ENCODE assay signal across 10 mouse cellular contexts in genomic region chr6:39527811-39528210, GRCm38 (mm10). TPM values are rescaled to one million over a fixed set of nuclear protein-coding genes. Genes with fewer than 3 reads are reported as not detected.
DNase-seq lines count a peak whose midpoint lies in the region; ATAC-seq and TF ChIP-seq lines count a peak whose summit lies in the region.
"Had no signal": no experiment of that assay in that cellular context is flagged by ENCODE, and none has a peak within 500 bp of the region (broad histone marks: within the 10 kb centered on the region; RNA-seq: fewer than 3 reads in every experiment).

No protein-coding gene starts in this region.

- peak; percentile 56 for DNase-seq in layer of hippocampus, adult 9-11 months
- DNase-seq in layer of hippocampus, postnatal 25 days (ENCODE audit: extremely low spot score in 1 of 2, low spot score in 1 of 2), result no peak
- peak; percentile 76 for DNase-seq in brain, embryonic 14.5 days (ENCODE audit: low read depth)
- peak; percentile 69 for DNase-seq in midbrain, postnatal 0 days (ENCODE audit: low spot score)
- no peak for DNase-seq in ovary, postnatal 14 days (ENCODE audit: low spot score)
- DNase-seq in right cerebral cortex, postnatal 36 days (ENCODE audit: low spot score in 2 of 2), result no peak
- DNase-seq in thymus, adult 18-20 months, result no peak

- no peak for TF ChIP-seq POLR2A in brain, embryonic 14.5 days (IDR thresholded peaks at IDR 0.05; ENCODE audit: borderline replicate concordance, extremely low read depth, insufficient read depth, insufficient read length, poor library complexity, severe bottlenecking)

- peak; percentile 65 for ATAC-seq in hindbrain, embryonic 12.5 days (ENCODE audit: low FRiP score)
- peak; percentile 49; the same call in 1 of the 2 replicates for ATAC-seq in midbrain, postnatal 0 days (ENCODE audit: low FRiP score)
- ATAC-seq: Patski had no signal

- H3K27ac ChIP-seq in hindbrain, embryonic 12.5 days, result peak overlapping the region; percentile 86
- H3K27ac ChIP-seq in midbrain, postnatal 0 days (ENCODE audit: low read depth, low read length), result peak overlapping the region; percentile 28; the same call in 1 of the 2 replicates

- H3K9me3 ChIP-seq in hindbrain, embryonic 12.5 days (replicated peaks), result no peaks in the 10 kb centered on the region
- no peaks in the 10 kb centered on the region for H3K9me3 ChIP-seq in midbrain, postnatal 0 days (ENCODE audit: low read length)

- H3K27me3 ChIP-seq in hindbrain, embryonic 12.5 days, result no peaks in the 10 kb centered on the region
- H3K27me3 ChIP-seq in midbrain, postnatal 0 days (ENCODE audit: insufficient read depth, low read length), result no peaks in the 10 kb centered on the region
- H3K27me3 ChIP-seq: Patski had no signal

- H3K4me3 ChIP-seq in hindbrain, embryonic 12.5 days, result no peak overlapping the region
- no peak overlapping the region for H3K4me3 ChIP-seq in midbrain, postnatal 0 days (ENCODE audit: low read depth, low read length)

- WGBS in hindbrain, embryonic 12.5 days, result 36% methylated on average over 4 of the region's 4 CpGs
- 31% methylated on average over 4 of the region's 4 CpGs for WGBS in midbrain, postnatal 0 days

- no peak overlapping the region for H3K4me2 ChIP-seq in hindbrain, embryonic 12.5 days (replicated peaks)
- H3K4me2 ChIP-seq in midbrain, postnatal 0 days (ENCODE audit: low read depth, low read length, poor library complexity, severe bottlenecking), result no peak overlapping the region

- peaks cover 26% of the 10 kb centered on the region for H3K4me1 ChIP-seq in hindbrain, embryonic 12.5 days
- H3K4me1 ChIP-seq in midbrain, postnatal 0 days (ENCODE audit: insufficient read depth, low read length), result no peaks in the 10 kb centered on the region

- no peak for TF ChIP-seq CTCF in brain, embryonic 14.5 days (IDR thresholded peaks at IDR 0.05; ENCODE audit: borderline replicate concordance, extremely low read depth, insufficient read depth, insufficient read length)
- TF ChIP-seq CTCF in midbrain, postnatal 0 days (IDR thresholded peaks at IDR 0.05), result no peak

- no peak overlapping the region for H3K9ac ChIP-seq in hindbrain, embryonic 12.5 days
- no peak overlapping the region for H3K9ac ChIP-seq in midbrain, postnatal 0 days (replicated peaks; ENCODE audit: low read length, poor library complexity, severe bottlenecking)

- H3K36me3 ChIP-seq in hindbrain, embryonic 12.5 days, result peaks cover 11% of the 10 kb centered on the region
- H3K36me3 ChIP-seq in midbrain, postnatal 0 days (ENCODE audit: insufficient read depth, low read length), result peaks cover 2% of the 10 kb centered on the region

RNA-seq across cellular contexts. Expression of gene Dennd2a, which starts 29.9 kb away (rescaled TPM):
- total RNA-seq in layer of hippocampus, postnatal 25 days (2021), result 10 to 100 TPM; 32.6 to 33.7 TPM
- polyA plus RNA-seq in brain, embryonic 14.5 days (2012; rRNA removed), result 37.7 and 44.3 TPM in 2 replicates
- 49.0 TPM in 2 replicates for polyA plus RNA-seq in hindbrain, embryonic 12.5 days (2016; fragmentation: Nextera tagmentation; extraction: Ambion mirVana)
- 15.9 and 22.4 TPM in 2 replicates for total RNA-seq in midbrain, postnatal 0 days (2014; rRNA removed)
- polyA plus RNA-seq in midbrain, postnatal 0 days (2015; fragmentation: Nextera tagmentation; extraction: Ambion mirVana), result 7.8 and 9.8 TPM in 2 replicates

RNA-seq across cellular contexts. Expression of gene Adck2, which starts 45.9 kb away (rescaled TPM):
- total RNA-seq in layer of hippocampus, postnatal 25 days (2021), result 10 to 100 TPM; 30.1 to 32.8 TPM
- 16.5 and 23.3 TPM in 2 replicates for polyA plus RNA-seq in brain, embryonic 14.5 days (2012; rRNA removed)
- polyA plus RNA-seq in hindbrain, embryonic 12.5 days (2016; fragmentation: Nextera tagmentation; extraction: Ambion mirVana), result 39.5 and 40.4 TPM in 2 replicates
- total RNA-seq in midbrain, postnatal 0 days (2014; rRNA removed), result 16.9 and 31.0 TPM in 2 replicates
- 44.9 and 45.9 TPM in 2 replicates for polyA plus RNA-seq in midbrain, postnatal 0 days (2015; fragmentation: Nextera tagmentation; extraction: Ambion mirVana)

RNA-seq across cellular contexts. Expression of gene Gm42420, which starts 57.7 kb away (rescaled TPM):
- not detected for total RNA-seq in layer of hippocampus, postnatal 25 days (2021)
- 1.3 and 2.0 TPM in 2 replicates for polyA plus RNA-seq in brain, embryonic 14.5 days (2012; rRNA removed)
- 0.65 TPM in 1 of 2 replicates, not detected in the other for polyA plus RNA-seq in hindbrain, embryonic 12.5 days (2016; fragmentation: Nextera tagmentation; extraction: Ambion mirVana)
- not detected in 2 replicates for total RNA-seq in midbrain, postnatal 0 days (2014; rRNA removed)
- polyA plus RNA-seq in midbrain, postnatal 0 days (2015; fragmentation: Nextera tagmentation; extraction: Ambion mirVana), result 1.5 and 1.8 TPM in 2 replicates
- total RNA-seq: layer of hippocampus, postnatal 10 days had no signal

Comparison
In these comparisons a context has a peak if more than half of its experiments do, and no peak if none do; other contexts are left out.
1. DNase-seq: peak in layer of hippocampus, adult 9-11 months (single experiment), brain, embryonic 14.5 days (single experiment) and midbrain, postnatal 0 days (single experiment); none in layer of hippocampus, postnatal 25 days (0 of 2), ovary, postnatal 14 days (single experiment), right cerebral cortex, postnatal 36 days (0 of 2) and thymus, adult 18-20 months (0 of 2).